Mouse (Mus musculus) lung, postnatal 25 days (tissue): ENCODE measurements around the gene Saa2.

Experiments used
- DNase-seq: peaks from one replicate; pipeline ENCODE4 v3.0.0; 2022; ENCODE audit warnings: low spot score

Saa2 gene

GRCm38 (mm10) chr7:46762601-46763000 is 11.0 kb downstream of the Saa2 start:
- no peak for DNase-seq

GRCm38 (mm10) chr7:46764672-46765071 is 13.1 kb downstream of the Saa2 start:
- no peak for DNase-seq

- peak; percentile 23 for DNase-seq
Measured at GRCm38 (mm10) chr7:46767371-46767770, 15.8 kb downstream of the Saa2 start.

DNA sequence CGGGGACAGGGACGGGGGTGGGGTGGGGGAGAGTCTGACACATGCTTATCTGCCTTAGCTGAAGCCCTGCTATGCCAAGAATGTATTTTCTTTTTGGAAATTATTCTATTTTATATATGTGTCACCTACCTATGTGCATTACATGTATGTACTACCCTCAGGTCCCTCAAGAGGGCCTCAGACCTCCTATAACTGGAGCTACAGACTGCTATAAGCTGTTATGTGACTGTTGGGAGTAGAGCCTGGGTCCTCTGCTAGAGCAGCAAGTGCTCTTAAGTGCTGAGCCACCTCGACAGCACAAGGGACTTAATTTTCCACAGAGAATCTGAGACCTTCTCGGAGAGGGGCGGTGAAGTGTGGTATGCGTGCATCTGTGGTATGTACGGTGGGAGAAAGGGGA is 16.9 kb downstream of the Saa2 start:
- no peak for DNase-seq

- peak; percentile 47 for DNase-seq
Measured at GRCm38 (mm10) chr7:46770706-46771105, 19.1 kb downstream of the Saa2 start.

GRCm38 (mm10) chr7:46789177-46789849 is 37.7 kb downstream of the Saa2 start:
- DNase-seq = peak; percentile 24

GRCm38 (mm10) chr7:46793871-46794270 is 42.3 kb downstream of the Saa2 start:
- DNase-seq = no peak

- peak; percentile 99 for DNase-seq
Measured at GRCm38 (mm10) chr7:46795287-46796205, 44.0 kb downstream of the Saa2 start, which contains the start of the genes Hps5 and Gtf2h1. Gene Hps5 (minus strand): TSS chr7:46796064. Gene Gtf2h1 (plus strand): TSS chr7:46796103.

- no peak for DNase-seq
Measured at GRCm38 (mm10) chr7:46796206-46796679, 44.7 kb downstream of the Saa2 start.

DNA sequence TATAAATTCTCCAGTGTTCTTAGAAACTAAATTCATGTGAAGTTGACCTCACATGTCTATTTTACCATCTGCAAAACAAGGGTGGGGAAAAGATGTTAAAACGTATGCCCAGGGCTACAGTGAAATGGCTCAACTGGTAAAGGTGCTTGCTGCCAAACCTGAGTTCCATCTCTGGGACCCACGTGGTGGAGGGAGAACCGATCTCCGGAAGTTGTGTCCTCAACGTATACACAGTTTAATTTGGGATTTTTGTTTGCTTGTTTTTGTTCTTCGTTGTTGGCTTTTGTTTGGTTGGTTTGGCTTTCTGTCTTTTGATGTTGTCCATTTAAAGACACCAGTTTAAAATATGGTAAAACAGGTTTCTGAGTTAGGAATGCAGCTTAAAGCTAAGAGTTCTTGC is 45.2 kb downstream of the Saa2 start:
- no peak for DNase-seq
